Mouse (Mus musculus): ENCODE data around the gene Pde4b.

Pde4b gene

GRCm38 (mm10) chr4:102539598-102540180, 452.3 kb downstream of the Pde4b start:
- no peak for DNase-seq (ENCODE audit: low spot score)

GRCm38 (mm10) chr4:102542976-102543375, 455.6 kb downstream of the Pde4b start:
- DNase-seq (ENCODE audit: low spot score) = no peak

GRCm38 (mm10) chr4:102545226-102545625, 457.9 kb downstream of the Pde4b start:
- no peak for DNase-seq (ENCODE audit: low spot score)

DNA sequence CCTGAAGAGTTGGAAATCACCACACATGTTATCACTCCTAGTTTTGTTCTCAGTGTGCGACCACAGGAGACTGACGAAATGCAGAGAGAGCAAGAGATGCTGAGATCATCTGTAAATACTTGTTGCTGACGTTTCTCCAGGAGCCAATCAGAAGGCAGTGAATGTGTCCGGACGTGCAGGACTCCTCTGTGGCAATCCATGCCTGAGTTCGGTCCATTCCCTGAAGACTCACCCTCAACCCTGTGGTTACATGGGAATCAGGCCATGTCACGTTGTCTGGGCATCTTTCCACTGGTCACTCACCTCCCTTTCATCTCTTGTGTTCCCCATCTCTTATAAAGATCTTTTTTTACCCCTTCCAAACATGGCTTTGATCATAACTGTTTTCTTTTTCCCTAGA, 468.2 kb downstream of the Pde4b start:
- DNase-seq (ENCODE audit: low spot score) = no peak

GRCm38 (mm10) chr4:102557006-102557405, 469.7 kb downstream of the Pde4b start:
- no peak for DNase-seq (ENCODE audit: low spot score)

DNA sequence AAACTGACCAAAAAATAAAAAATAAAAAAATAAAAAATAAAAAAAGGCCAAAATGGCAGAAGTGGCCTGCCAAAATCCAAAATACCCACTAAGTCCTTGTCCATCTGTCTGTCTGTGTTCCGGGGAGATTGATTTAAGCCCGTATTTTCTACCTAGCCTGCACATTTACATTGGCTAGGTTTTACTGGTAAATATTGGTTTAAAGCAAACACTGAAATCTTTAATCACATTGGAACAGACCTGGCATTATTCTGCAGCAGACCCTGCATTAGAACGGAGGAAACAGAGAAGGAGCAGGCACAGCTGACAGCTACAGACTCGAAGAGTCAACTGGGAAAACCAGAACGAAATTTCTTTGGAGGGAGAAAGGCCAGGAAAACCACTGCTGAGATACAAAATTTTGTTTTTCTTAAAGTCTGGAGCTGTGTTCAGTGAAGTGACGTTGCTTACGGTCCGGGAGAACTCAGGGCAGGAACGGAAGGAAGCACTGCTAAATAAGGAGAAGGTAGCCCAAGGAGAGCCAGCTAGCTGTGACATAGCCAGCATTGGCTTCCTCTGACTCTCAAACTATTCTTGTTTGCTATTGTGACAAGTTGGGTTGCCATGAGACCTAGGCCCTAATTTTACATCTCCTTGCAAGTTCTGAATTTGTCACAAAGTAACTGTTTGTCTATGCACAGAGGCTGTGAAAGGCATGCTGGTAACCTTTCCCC, 470.3 kb downstream of the Pde4b start:
- DNase-seq (ENCODE audit: low spot score) = no peak

GRCm38 (mm10) chr4:102558328-102558727, 471.0 kb downstream of the Pde4b start:
- DNase-seq (ENCODE audit: low spot score) = no peak

DNA sequence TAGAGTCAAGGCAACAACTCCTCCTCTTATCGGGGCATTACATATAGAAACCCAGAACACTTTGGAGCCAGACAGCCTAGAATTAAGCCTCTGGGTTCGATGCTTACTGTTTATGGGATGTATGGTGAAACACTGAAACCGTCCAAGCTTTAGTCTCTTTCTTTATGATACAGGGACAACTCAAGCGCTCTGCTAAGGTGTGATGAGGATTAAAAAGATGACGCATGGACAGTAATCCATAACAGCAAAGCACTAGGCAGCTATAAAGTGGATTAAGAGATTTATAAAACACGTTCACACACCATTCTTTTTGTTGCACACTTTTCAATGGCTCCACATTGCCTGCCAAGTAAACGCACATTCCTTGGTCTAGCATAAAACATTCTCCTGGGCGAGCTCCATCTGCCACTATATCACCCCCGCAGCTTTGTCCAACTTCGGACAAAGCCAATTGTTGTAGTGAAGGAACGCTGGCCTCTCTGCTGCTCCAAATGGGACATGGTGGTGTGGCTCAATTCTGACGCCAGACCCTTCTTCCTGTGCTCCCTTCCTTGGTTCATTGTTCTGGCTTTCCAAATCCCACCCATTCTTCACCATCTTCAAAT, 473.4 kb downstream of the Pde4b start:
- no peak for DNase-seq (ENCODE audit: low spot score)

GRCm38 (mm10) chr4:102563273-102563855, 476.0 kb downstream of the Pde4b start:
- DNase-seq (ENCODE audit: low spot score) = no peak

- DNase-seq (ENCODE audit: low spot score) = no peak
Observed at GRCm38 (mm10) chr4:102564286-102564685, 476.9 kb downstream of the Pde4b start.

DNA sequence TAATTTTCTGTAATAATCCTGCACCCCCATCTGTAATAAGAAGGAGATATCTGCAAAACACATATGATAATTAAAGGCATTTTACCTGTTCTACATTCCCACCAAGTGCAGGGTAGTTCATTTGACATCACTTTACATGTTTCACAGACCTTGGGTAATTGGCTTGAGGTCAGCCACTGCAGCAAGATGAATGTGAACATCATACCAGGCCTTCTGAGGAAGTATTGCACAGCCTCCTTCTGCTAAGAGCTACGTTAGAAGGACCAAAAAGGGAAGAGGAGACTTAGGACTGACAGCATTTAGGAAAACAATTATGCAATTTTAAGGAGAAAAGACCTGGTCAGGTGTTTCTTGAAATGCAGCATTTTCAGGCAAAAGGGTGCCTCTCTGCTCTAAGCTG, 479.1 kb downstream of the Pde4b start:
- DNase-seq (ENCODE audit: low spot score) = no peak

DNA sequence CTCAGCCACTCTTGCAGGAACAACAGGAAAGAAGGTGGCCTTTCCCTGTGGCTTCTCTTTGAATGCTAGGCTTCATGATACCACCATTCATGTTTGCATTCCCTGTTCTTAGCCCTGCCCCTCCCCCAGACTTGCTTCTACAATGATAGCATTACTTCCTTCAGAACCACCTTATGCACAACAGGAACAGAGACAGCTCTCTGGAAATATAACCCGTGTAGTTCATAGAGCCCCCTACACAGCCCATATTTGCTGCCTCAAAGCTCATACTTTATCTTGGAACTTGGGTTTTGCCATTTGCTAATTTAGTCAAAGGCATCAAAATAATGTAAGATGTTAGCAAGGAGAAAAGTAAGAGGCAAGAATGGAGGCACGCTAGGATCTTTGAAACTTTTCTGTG, 479.8 kb downstream of the Pde4b start:
- DNase-seq (ENCODE audit: low spot score) = no peak

DNA sequence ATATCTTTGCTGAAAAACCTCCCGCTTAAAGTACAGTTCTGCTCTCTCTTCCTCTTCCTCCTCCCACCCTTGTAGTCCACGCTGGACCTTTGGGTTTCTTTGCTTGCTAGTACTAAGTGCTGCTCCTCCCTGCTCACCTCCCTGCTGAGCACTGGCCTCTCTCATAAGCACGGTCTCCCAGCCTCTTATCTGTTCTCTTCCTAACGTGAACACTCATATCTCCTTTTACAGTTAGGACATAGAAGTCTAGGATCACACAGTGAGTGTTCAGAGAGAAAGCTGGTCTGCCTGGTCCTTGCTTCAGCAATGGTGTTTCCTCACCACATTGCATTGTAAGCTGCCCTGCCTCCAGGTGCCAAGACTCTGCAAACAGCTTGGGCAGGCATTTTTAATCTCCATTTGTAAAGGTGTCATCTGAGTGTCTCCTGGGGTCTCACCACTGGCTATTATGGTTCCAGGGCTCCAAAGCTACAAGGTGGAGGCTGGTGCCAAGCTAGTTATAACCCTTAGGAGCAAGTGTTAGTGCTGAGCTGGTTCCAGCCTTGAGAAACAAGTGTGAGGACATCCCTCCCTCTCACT, 480.4 kb downstream of the Pde4b start:
- no peak for DNase-seq (ENCODE audit: low spot score)

- peak; percentile 42 for DNase-seq (ENCODE audit: low spot score)
Observed at GRCm38 (mm10) chr4:102568591-102568990, 481.2 kb downstream of the Pde4b start.

DNA sequence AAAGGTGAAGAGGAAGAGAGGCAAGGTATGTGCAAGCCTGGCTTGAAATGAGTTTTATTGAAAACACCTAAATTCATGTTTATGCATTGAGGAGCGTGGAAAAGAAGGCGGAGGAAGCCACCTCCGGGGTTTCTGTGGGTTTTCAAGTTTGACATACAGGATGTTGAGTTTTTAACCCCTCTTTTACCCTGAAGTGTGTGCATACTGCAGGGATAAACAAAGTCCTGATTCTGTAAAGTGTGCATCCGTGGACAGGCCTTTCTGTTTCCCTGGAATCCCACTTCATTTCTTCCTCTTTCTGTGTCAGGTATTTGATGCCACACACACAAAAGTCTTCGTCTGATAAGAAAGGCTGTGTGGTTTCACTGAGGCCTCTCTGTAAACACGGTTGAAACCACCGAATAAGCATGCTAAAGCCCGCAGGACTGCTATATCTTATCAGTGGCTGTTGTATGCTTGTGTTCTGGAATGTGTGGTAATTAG, 481.8 kb downstream of the Pde4b start:
- DNase-seq (ENCODE audit: low spot score) = no peak

DNA sequence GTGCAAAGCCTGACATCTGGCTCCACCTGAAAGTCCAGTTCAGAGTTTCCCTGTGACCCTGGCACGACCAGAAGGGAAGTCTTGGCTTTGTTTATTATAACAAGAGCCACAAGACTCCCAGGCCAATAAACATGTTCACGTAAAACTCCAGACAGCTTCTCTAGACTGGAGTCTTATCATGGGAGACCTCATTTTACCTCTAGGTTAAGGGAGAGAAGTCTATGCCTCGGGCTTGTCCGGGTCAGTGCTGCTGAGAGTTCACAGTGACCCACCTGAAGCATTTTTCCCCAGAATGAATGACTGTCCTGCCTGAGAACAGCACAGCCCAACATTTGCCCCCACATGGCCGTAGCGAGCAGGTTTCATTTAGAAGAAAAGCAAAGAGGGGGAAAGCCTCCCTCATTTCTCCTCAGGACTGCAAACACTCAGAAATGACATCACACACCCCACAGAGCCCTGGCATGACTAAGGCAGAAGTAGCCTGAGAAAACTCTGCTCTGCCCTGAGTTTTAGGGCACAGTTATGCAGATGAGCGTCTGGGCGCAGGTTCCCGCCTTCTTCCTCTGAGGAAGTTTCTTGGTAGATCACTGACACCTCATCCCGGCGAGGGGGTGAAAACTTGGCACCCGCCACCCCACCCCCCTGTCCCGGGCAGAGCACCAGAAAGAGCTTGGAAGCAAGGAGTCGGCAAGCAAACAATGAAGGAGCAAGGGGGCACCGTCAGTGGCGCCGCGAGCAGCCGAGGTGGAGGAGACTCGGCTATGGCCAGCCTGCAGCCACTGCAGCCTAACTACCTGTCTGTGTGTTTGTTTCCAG, 482.8 kb downstream of the Pde4b start:
- peak; percentile 73 for DNase-seq (ENCODE audit: low spot score)

DNA sequence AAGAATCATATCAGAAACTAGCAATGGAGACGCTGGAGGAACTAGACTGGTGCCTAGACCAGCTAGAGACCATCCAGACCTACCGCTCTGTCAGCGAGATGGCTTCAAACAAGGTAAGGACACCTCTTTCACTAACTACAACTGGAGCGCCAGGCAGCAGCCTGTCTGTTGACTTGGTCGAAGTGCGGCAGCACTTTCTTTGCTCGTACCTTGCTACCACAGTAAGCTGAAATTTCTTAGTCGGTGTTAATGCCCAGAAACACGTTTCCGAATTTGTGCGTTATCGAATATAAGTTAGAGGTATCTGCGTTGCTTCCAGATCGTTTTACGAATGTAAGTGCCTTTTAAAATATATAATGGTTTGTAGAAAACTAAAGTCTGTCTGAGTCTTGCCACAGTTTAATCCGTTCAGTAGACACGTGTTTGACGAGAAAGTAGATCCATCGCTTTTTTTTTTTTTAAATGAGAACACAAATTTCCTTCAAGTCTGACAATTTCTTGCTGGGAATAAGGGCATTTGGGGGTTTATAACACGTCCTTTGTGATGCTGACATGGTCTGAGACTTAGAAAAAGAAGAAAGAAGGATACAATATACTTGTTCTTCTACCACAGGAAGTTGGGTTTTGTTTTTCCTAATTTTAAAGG, 483.5 kb downstream of the Pde4b start:
- peak; percentile 35 for DNase-seq (ENCODE audit: low spot score)

- DNase-seq (ENCODE audit: low spot score) = no peak
Observed at GRCm38 (mm10) chr4:102572031-102572430, 484.7 kb downstream of the Pde4b start.

DNA sequence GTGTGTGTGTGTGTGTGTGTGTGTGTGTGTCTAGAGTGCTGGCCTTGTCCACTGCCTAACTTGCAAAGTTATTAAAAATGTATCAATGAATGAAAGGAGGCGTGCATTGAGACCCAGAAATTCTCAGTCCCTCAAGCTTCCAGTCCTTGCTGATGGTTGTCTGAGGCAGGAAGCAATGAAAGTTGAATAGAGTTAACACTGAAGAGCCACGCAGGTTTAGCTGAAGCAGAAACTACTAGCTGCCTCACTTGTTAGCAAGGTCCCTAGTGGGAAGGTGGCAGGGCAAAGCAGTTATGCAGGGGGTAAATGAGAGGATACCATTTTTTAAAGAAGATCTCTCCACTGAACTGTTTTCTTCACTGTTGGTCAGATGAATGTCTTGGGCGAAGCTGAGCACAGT, 485.2 kb downstream of the Pde4b start:
- DNase-seq (ENCODE audit: low spot score) = no peak

DNA sequence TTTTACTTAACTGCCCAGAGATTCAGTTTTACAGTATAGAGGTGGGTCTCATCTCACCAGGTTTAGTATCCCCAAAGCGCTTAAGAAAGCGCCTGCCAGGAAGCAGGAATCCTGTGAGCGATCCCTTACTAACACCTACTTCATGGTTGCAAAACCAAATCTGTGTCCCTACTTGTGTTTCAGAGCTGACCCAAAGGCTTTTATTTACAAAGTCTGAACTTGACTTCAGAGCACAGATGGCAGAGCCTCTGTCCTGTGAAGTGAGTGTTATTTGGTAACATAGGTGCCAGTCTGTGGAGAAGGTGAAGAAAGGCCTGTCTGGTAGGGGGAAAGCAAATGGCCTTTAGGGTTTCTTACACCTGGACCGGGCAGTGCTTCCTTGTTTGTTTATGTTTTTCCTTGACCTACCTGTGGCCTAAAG, 486.0 kb downstream of the Pde4b start:
- no peak for DNase-seq (ENCODE audit: low spot score)

- peak; percentile 50 for DNase-seq (ENCODE audit: low spot score)
Observed at GRCm38 (mm10) chr4:102574226-102574625, 486.9 kb downstream of the Pde4b start.
